Mouse (Mus musculus): Measurements from ENCODE around the gene Nepro.

DNA sequence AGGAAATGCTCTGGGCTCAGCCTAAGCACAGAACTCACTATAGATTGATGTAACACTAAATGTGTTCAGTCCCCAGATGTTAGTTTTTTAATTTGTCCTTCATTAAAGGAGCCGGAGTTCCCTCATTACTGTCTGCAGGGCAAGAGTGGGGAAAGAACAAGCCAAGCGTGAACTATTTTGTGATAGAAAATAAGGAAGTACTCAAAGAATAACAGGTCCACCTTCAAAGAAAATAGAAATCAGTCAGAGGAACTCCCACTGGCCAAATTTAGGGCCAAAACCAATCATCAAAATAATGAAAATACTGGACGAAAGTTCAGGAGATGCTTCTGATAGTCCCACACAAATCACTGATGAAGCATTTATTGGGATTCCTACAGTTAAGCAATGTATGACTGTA is 22.9 kb upstream of the Nepro start:
- TF ChIP-seq POLR2A (IDR thresholded peaks at IDR 0.05; ENCODE audit: borderline replicate concordance, control insufficient read depth, low read depth, low read length) (no peak), CTCF (IDR thresholded peaks at IDR 0.05; ENCODE audit: control insufficient read depth, insufficient read depth, low read length) (no peak)
